Mouse (Mus musculus): Measurements from ENCODE around the gene Anxa1. TPM values are rescaled to one million over a fixed set of nuclear protein-coding genes. Genes with fewer than 3 reads are reported as not detected.

Anxa1 gene
- total RNA-seq, 2 experiments from 2014 or later, result 45.6 to 52.9 TPM

- no peak for DNase-seq (ENCODE audit: low spot score in 2 of 2)
Measured at GRCm38 (mm10) chr19:20385645-20386044, 5.1 kb downstream of the Anxa1 start.

- no peak for DNase-seq (ENCODE audit: low spot score in 2 of 2)
Measured at GRCm38 (mm10) chr19:20381207-20381752, 9.5 kb downstream of the Anxa1 start.

GRCm38 (mm10) chr19:20370175-20370574, 20.6 kb downstream of the Anxa1 start:
- DNase-seq (ENCODE audit: low spot score in 2 of 2), result no peak

- DNase-seq (ENCODE audit: low spot score in 2 of 2), result no peak
Measured at GRCm38 (mm10) chr19:20366571-20366970, 24.2 kb downstream of the Anxa1 start.

GRCm38 (mm10) chr19:20366010-20366409, 24.7 kb downstream of the Anxa1 start:
- DNase-seq (ENCODE audit: low spot score in 2 of 2), result no peak

GRCm38 (mm10) chr19:20365364-20365763, 25.4 kb downstream of the Anxa1 start:
- DNase-seq (ENCODE audit: low spot score in 2 of 2), result no peak

GRCm38 (mm10) chr19:20364931-20365330, 25.8 kb downstream of the Anxa1 start:
- no peak for DNase-seq (ENCODE audit: low spot score in 2 of 2)

GRCm38 (mm10) chr19:20363221-20363620, 27.5 kb downstream of the Anxa1 start:
- no peak for DNase-seq (ENCODE audit: low spot score in 2 of 2)

- DNase-seq (ENCODE audit: low spot score in 2 of 2), result no peak
Measured at GRCm38 (mm10) chr19:20361917-20362577, 28.7 kb downstream of the Anxa1 start.

GRCm38 (mm10) chr19:20358679-20359078, 32.1 kb downstream of the Anxa1 start:
- no peak for DNase-seq (ENCODE audit: low spot score in 2 of 2)

GRCm38 (mm10) chr19:20345317-20345917, 45.3 kb downstream of the Anxa1 start:
- peak; percentile 43 to 70 for DNase-seq (ENCODE audit: low spot score in 2 of 2)

- DNase-seq (ENCODE audit: low spot score in 2 of 2), result peak in 1 of 2 experiments; percentile 19
Measured at GRCm38 (mm10) chr19:20344511-20345316, 46.0 kb downstream of the Anxa1 start.

- DNase-seq (ENCODE audit: low spot score in 2 of 2), result no peak
Measured at GRCm38 (mm10) chr19:20344052-20344451, 46.7 kb downstream of the Anxa1 start.

Other genes with a start within 250 kb of the Anxa1 start
- 1 to 10 TPM; 8.8 to 8.9 TPM for gene Aldh1a1, start 101.8 kb upstream of the Anxa1 start, total RNA-seq (2021)